Comparison of ENCODE assay signal across 8 mouse cellular contexts in genomic region chr3:122246406-122246805, GRCm38 (mm10). TPM values are rescaled to one million over a fixed set of nuclear protein-coding genes. Genes with fewer than 3 reads are reported as not detected.
A peak's percentile ranks its signal among the peaks of the same experiment; 100 is the strongest.
DNase-seq lines count a peak whose midpoint lies in the region; ATAC-seq and TF ChIP-seq lines count a peak whose summit lies in the region.

No protein-coding gene starts in this region.

- TF ChIP-seq POLR2A in embryonic fibroblast, embryonic 13.5 days (IDR thresholded peaks at IDR 0.05; ENCODE audit: low read depth, low read length) = no peak

- no peaks in the 10 kb centered on the region for H3K9me3 ChIP-seq in lung, embryonic 15.5 days
- H3K9me3 ChIP-seq in limb, embryonic 10.5 days (replicated peaks) = no peaks in the 10 kb centered on the region
- H3K9me3 ChIP-seq in neural tube, embryonic 14.5 days (ENCODE audit: control insufficient read depth, low read length) = no peaks in the 10 kb centered on the region

- H3K27me3 ChIP-seq in lung, embryonic 15.5 days = no peaks in the 10 kb centered on the region
- no peaks in the 10 kb centered on the region for H3K27me3 ChIP-seq in limb, embryonic 10.5 days (ENCODE audit: low read depth, poor library complexity, severe bottlenecking)
- peaks cover 4% of the 10 kb centered on the region; the same call in 1 of the 2 replicates for H3K27me3 ChIP-seq in neural tube, embryonic 14.5 days (ENCODE audit: control insufficient read depth, insufficient read depth, low read length)

- no peak for TF ChIP-seq CTCF in embryonic fibroblast, embryonic 13.5 days (IDR thresholded peaks at IDR 0.05; ENCODE audit: borderline replicate concordance, insufficient read depth, low read length)

- no peaks in the 10 kb centered on the region for H3K36me3 ChIP-seq in lung, embryonic 15.5 days
- no peaks in the 10 kb centered on the region for H3K36me3 ChIP-seq in limb, embryonic 10.5 days
- H3K36me3 ChIP-seq in neural tube, embryonic 14.5 days (ENCODE audit: control insufficient read depth, insufficient read depth, low read length) = no peaks in the 10 kb centered on the region

- DNase-seq in lung, postnatal 10 days = no peak
- DNase-seq in limb, embryonic 10.5 days (ENCODE audit: low spot score) = no peak
- no peak for DNase-seq in gastrocnemius, postnatal 10 days
- DNase-seq in kidney, postnatal 4 days = no peak
- no peak for DNase-seq in gastrocnemius, adult 18-20 months (ENCODE audit: low spot score)

- peak overlapping the region; percentile 99 for H3K4me3 ChIP-seq in lung, embryonic 15.5 days
- H3K4me3 ChIP-seq in embryonic fibroblast, embryonic 13.5 days (ENCODE audit: insufficient read depth, low read length) = peak overlapping the region; percentile 93
- peak overlapping the region; percentile 95 for H3K4me3 ChIP-seq in limb, embryonic 10.5 days
- H3K4me3 ChIP-seq in neural tube, embryonic 14.5 days (ENCODE audit: low read depth, low read length) = peak overlapping the region; percentile 91

- no peak for ATAC-seq in lung, embryonic 15.5 days (ENCODE audit: borderline replicate concordance, extremely low read depth, low FRiP score, low TSS enrichment)
- no peak for ATAC-seq in neural tube, embryonic 14.5 days (ENCODE audit: low read depth)

- H3K27ac ChIP-seq in lung, embryonic 15.5 days = no peak overlapping the region
- no peak overlapping the region for H3K27ac ChIP-seq in embryonic fibroblast, embryonic 13.5 days (ENCODE audit: insufficient read depth, low read length)
- peak overlapping the region; percentile 90; the same call in 1 of the 2 replicates for H3K27ac ChIP-seq in limb, embryonic 10.5 days
- H3K27ac ChIP-seq in neural tube, embryonic 14.5 days (ENCODE audit: low read depth, low read length) = peak overlapping the region; percentile 91; the same call in 1 of the 2 replicates

- H3K9ac ChIP-seq in lung, embryonic 15.5 days = peak overlapping the region; percentile 90; the same call in 1 of the 2 replicates
- peak overlapping the region; percentile 76 for H3K9ac ChIP-seq in neural tube, embryonic 14.5 days (replicated peaks; ENCODE audit: low read depth, low read length)

- peaks cover 19% of the 10 kb centered on the region for H3K4me1 ChIP-seq in lung, embryonic 15.5 days
- no peaks in the 10 kb centered on the region for H3K4me1 ChIP-seq in embryonic fibroblast, embryonic 13.5 days (ENCODE audit: control insufficient read depth, insufficient read depth, low read length)
- H3K4me1 ChIP-seq in limb, embryonic 10.5 days = peaks cover 34% of the 10 kb centered on the region
- H3K4me1 ChIP-seq in neural tube, embryonic 14.5 days (ENCODE audit: control insufficient read depth, insufficient read depth, low read length) = peaks cover 16% of the 10 kb centered on the region

- 23% methylated on average over 6 of the region's 6 CpGs for WGBS in lung, embryonic 15.5 days
- 31% methylated on average over 6 of the region's 6 CpGs for WGBS in limb, embryonic 10.5 days
- WGBS in neural tube, embryonic 14.5 days = 25% methylated on average over 6 of the region's 6 CpGs

- peak overlapping the region; percentile 86 for H3K4me2 ChIP-seq in lung, embryonic 15.5 days
- peak overlapping the region; percentile 68 for H3K4me2 ChIP-seq in neural tube, embryonic 14.5 days (ENCODE audit: low read depth, low read length)

RNA-seq across cellular contexts. Expression of gene Gclm, which starts 1.0 kb away (rescaled TPM):
- 90.6 and 103 TPM in 2 replicates for polyA plus RNA-seq in lung, embryonic 15.5 days (2015; fragmentation: Nextera tagmentation; extraction: Ambion mirVana)
- polyA plus RNA-seq in embryonic fibroblast, embryonic 13.5 days (2011; ENCODE audit: insufficient read length, low read depth, missing spikeins) = 56.5 and 58.3 TPM in 2 replicates
- 32.5 and 40.3 TPM in 2 replicates for polyA plus RNA-seq in limb, embryonic 10.5 days (2016; fragmentation: Nextera tagmentation; extraction: Ambion mirVana)
- polyA plus RNA-seq in neural tube, embryonic 14.5 days (2014; fragmentation: Nextera tagmentation; extraction: Ambion mirVana) = 48.1 and 55.5 TPM in 2 replicates
- 10 to 100 TPM; 27.9 to 32.3 TPM for total RNA-seq in gastrocnemius, postnatal 10 days (2021)
- 10 to 100 TPM; 24.6 to 31.9 TPM for total RNA-seq in gastrocnemius, adult 18-20 months (2021)

RNA-seq across cellular contexts. Expression of gene Dnttip2, which starts 27.8 kb away (rescaled TPM):
- polyA plus RNA-seq in lung, embryonic 15.5 days (2015; fragmentation: Nextera tagmentation; extraction: Ambion mirVana) = 60.5 and 67.8 TPM in 2 replicates
- 79.8 and 82.5 TPM in 2 replicates for polyA plus RNA-seq in embryonic fibroblast, embryonic 13.5 days (2011; ENCODE audit: insufficient read length, low read depth, missing spikeins)
- polyA plus RNA-seq in limb, embryonic 10.5 days (2016; fragmentation: Nextera tagmentation; extraction: Ambion mirVana) = 93.2 and 99.6 TPM in 2 replicates
- 48.2 and 54.3 TPM in 2 replicates for polyA plus RNA-seq in neural tube, embryonic 14.5 days (2014; fragmentation: Nextera tagmentation; extraction: Ambion mirVana)
- 10 to 100 TPM; 22.0 to 23.4 TPM for total RNA-seq in gastrocnemius, postnatal 10 days (2021)
- 10 to 100 TPM; 27.2 to 28.4 TPM for total RNA-seq in gastrocnemius, adult 18-20 months (2021)

RNA-seq across cellular contexts. Expression of gene Bcar3, which starts 47.5 kb away (rescaled TPM):
- 14.7 and 16.2 TPM in 2 replicates for polyA plus RNA-seq in lung, embryonic 15.5 days (2015; fragmentation: Nextera tagmentation; extraction: Ambion mirVana)
- 4.2 and 5.1 TPM in 2 replicates for polyA plus RNA-seq in embryonic fibroblast, embryonic 13.5 days (2011; ENCODE audit: insufficient read length, low read depth, missing spikeins)
- polyA plus RNA-seq in limb, embryonic 10.5 days (2016; fragmentation: Nextera tagmentation; extraction: Ambion mirVana) = 5.2 and 5.6 TPM in 2 replicates
- 4.4 and 6.3 TPM in 2 replicates for polyA plus RNA-seq in neural tube, embryonic 14.5 days (2014; fragmentation: Nextera tagmentation; extraction: Ambion mirVana)
- total RNA-seq in gastrocnemius, postnatal 10 days (2021) = 10 to 100 TPM; 14.1 to 23.2 TPM
- total RNA-seq in gastrocnemius, adult 18-20 months (2021) = 1 to 10 TPM; 3.0 to 8.3 TPM

Comparison
In these comparisons a context has a peak if more than half of its experiments do, and no peak if none do; other contexts are left out.
1. H3K27ac ChIP-seq: peak in limb, embryonic 10.5 days (single experiment) and neural tube, embryonic 14.5 days (single experiment); none in lung, embryonic 15.5 days (single experiment) and embryonic fibroblast, embryonic 13.5 days (single experiment).
2. Peak in every context shown above with its lines, with median percentiles within 50 percentile points of each other: H3K4me3 ChIP-seq.